Mouse (Mus musculus) intestine, embryonic 16.5 days (tissue): ENCODE measurements around the gene Nasp. TPM values are rescaled to one million over a fixed set of nuclear protein-coding genes. Genes with fewer than 3 reads are reported as not detected.

Source experiments
- ATAC-seq: fragments of 200-750 bp; cut with Nextera tagmentation; 2 replicates; pipeline ENCODE4 v1.8.0; 2017; ENCODE audit warnings: moderate TSS enrichment, moderate library complexity
- H3K27ac ChIP-seq: fragments of 300-500 bp; sonication (generic); 2 replicates; pipeline ENCODE4 v1.5.1; 2014; ENCODE audit warnings: mild to moderate bottlenecking, low read length
- H3K27me3 ChIP-seq: fragments of 300-500 bp; sonication (generic); replicated peaks from 2 replicates; pipeline ENCODE4 v1.6.1; 2014; ENCODE audit warnings: low read length, control low read depth, mixed read lengths; ENCODE audit not compliant: control insufficient read depth, insufficient read depth
- H3K36me3 ChIP-seq: fragments of 300-500 bp; sonication (generic); 2 replicates; pipeline ENCODE4 v1.6.1; 2014; ENCODE audit warnings: low read length, control low read depth; ENCODE audit not compliant: control insufficient read depth, insufficient read depth
- H3K4me1 ChIP-seq: fragments of 300-500 bp; sonication (generic); 2 replicates; pipeline ENCODE4 v1.6.1; 2014; ENCODE audit warnings: low read length, control low read depth, mixed read lengths; ENCODE audit not compliant: control insufficient read depth, insufficient read depth
- H3K4me2 ChIP-seq: fragments of 300-500 bp; sonication (generic); 2 replicates; pipeline ENCODE4 v1.6.1; 2014; ENCODE audit warnings: low read depth, low read length, control low read depth
- H3K4me3 ChIP-seq: fragments of 300-500 bp; sonication (generic); 2 replicates; pipeline ENCODE4 v1.5.1; 2014; ENCODE audit warnings: mild to moderate bottlenecking, low read length
- H3K9ac ChIP-seq: fragments of 300-500 bp; sonication (generic); 2 replicates; pipeline ENCODE4 v1.6.1; 2014; ENCODE audit warnings: low read depth, low read length
- H3K9me3 ChIP-seq: fragments of 300-500 bp; sonication (generic); 2 replicates; pipeline ENCODE4 v1.6.1; 2016; ENCODE audit warnings: low read length, control low read depth; ENCODE audit not compliant: control insufficient read depth
- WGBS: fragments of 180-500 bp; shearing (Covaris S2); extraction: QIAGEN DNeasy Blood & Tissue Kit; methylation state at CpG from one replicate; pipeline ENCODE4 v1.1.7; 2014; 5-methylcytosine and 5-hydroxymethylcytosine counted together
- polyA plus RNA-seq: library from polyadenylated mRNA; unstranded; fragments of >200 nt; fragmentation: Nextera tagmentation; extraction: Ambion mirVana; gene quantifications from 2 replicates; pipeline ENCODE4 v1.2.1, GENCODE M21; 2015

The Nasp gene
- polyA plus RNA-seq, 1 experiment from 2014 or later: 89.8 TPM

GRCm38 (mm10) chr4:116649411-116649810, 21.7 kb upstream of the Nasp start:
- peak overlapping the region; percentile 87 for H3K4me2 ChIP-seq
- peaks cover 5% of the 10 kb centered on the region; the same call in 1 of the 2 replicates for H3K36me3 ChIP-seq
- 0 out of 2 replicates have a peak overlapping the region, but pooled peaks have one; percentile 53 for H3K27ac ChIP-seq
- H3K4me3 ChIP-seq: peak overlapping the region; percentile 82
- ATAC-seq: no peak
- WGBS: 90% methylated on average over 2 of the region's 2 CpGs
- no peaks in the 10 kb centered on the region for H3K9me3 ChIP-seq
- no peaks in the 10 kb centered on the region for H3K27me3 ChIP-seq
- H3K4me1 ChIP-seq: peaks cover 21% of the 10 kb centered on the region
- no peak overlapping the region for H3K9ac ChIP-seq

GRCm38 (mm10) chr4:116645624-116646023, 17.9 kb upstream of the Nasp start:
- 79% methylated on average over 7 of the region's 7 CpGs for WGBS
- ATAC-seq: no peak

GRCm38 (mm10) chr4:116644326-116644725, 16.6 kb upstream of the Nasp start:
- no peaks in the 10 kb centered on the region for H3K9me3 ChIP-seq
- H3K36me3 ChIP-seq: peaks cover 27% of the 10 kb centered on the region
- H3K9ac ChIP-seq: no peak overlapping the region
- WGBS: 44% methylated on average over 6 of the region's 6 CpGs
- no peak overlapping the region for H3K4me2 ChIP-seq
- H3K27me3 ChIP-seq: no peaks in the 10 kb centered on the region
- H3K27ac ChIP-seq: no peak overlapping the region
- peaks cover 12% of the 10 kb centered on the region for H3K4me1 ChIP-seq
- H3K4me3 ChIP-seq: no peak overlapping the region
- peak; percentile 58; the same call in 1 of the 2 replicates for ATAC-seq

More at GRCm38 (mm10) chr4:116645624-116646023, 17.9 kb upstream of the Nasp start:
- H3K4me2 ChIP-seq: no peak overlapping the region
- no peak overlapping the region for H3K9ac ChIP-seq
- H3K27ac ChIP-seq: no peak overlapping the region
- H3K4me1 ChIP-seq: peaks cover 18% of the 10 kb centered on the region
- no peaks in the 10 kb centered on the region for H3K9me3 ChIP-seq
- no peaks in the 10 kb centered on the region for H3K27me3 ChIP-seq
- H3K4me3 ChIP-seq: no peak overlapping the region
- peaks cover 19% of the 10 kb centered on the region for H3K36me3 ChIP-seq

- ATAC-seq: no peak
- Histone ChIP-seq H3K9me3 (no peaks in the 10 kb centered on the region), H3K4me3 (no peak overlapping the region), H3K4me2 (no peak overlapping the region), H3K36me3 (peaks cover 39% of the 10 kb centered on the region), H3K27ac (no peak overlapping the region), H3K27me3 (no peaks in the 10 kb centered on the region), H3K4me1 (peaks cover 3% of the 10 kb centered on the region), H3K9ac (no peak overlapping the region)
- 96% methylated on average over 1 of the region's 1 CpGs for WGBS
Measured at GRCm38 (mm10) chr4:116642071-116642470, 14.3 kb upstream of the Nasp start.

GRCm38 (mm10) chr4:116638821-116639220, 11.1 kb upstream of the Nasp start:
- H3K27me3 ChIP-seq: no peaks in the 10 kb centered on the region
- H3K4me3 ChIP-seq: no peak overlapping the region
- ATAC-seq: no peak; the same call in 1 of the 2 replicates
- H3K9me3 ChIP-seq: no peaks in the 10 kb centered on the region
- 92% methylated on average over 6 of the region's 6 CpGs for WGBS
- no peak overlapping the region for H3K4me2 ChIP-seq
- no peak overlapping the region for H3K27ac ChIP-seq
- H3K9ac ChIP-seq: no peak overlapping the region
- no peaks in the 10 kb centered on the region for H3K4me1 ChIP-seq
- H3K36me3 ChIP-seq: peaks cover 33% of the 10 kb centered on the region

GRCm38 (mm10) chr4:116635197-116635596, 7.5 kb upstream of the Nasp start:
- Histone ChIP-seq H3K9ac (no peak overlapping the region), H3K27ac (no peak overlapping the region), H3K36me3 (peaks cover 19% of the 10 kb centered on the region), H3K4me2 (no peak overlapping the region), H3K4me3 (no peak overlapping the region), H3K4me1 (no peaks in the 10 kb centered on the region), H3K27me3 (no peaks in the 10 kb centered on the region), H3K9me3 (no peaks in the 10 kb centered on the region)
- no peak for ATAC-seq
- WGBS: 94% methylated on average over 1 of the region's 1 CpGs

GRCm38 (mm10) chr4:116627359-116627716, 403 bp downstream of the Nasp start:
- Histone ChIP-seq H3K4me3 (peak overlapping the region; percentile 81), H3K27me3 (no peaks in the 10 kb centered on the region), H3K36me3 (no peaks in the 10 kb centered on the region), H3K4me2 (peak overlapping the region; percentile 71), H3K4me1 (peaks cover 12% of the 10 kb centered on the region), H3K9ac (peak overlapping the region; percentile 85), H3K9me3 (no peaks in the 10 kb centered on the region), H3K27ac (peak overlapping the region; percentile 92)
- 0% methylated on average over 13 of the region's 13 CpGs for WGBS
- peak; percentile 94 for ATAC-seq

- H3K4me1 ChIP-seq: peaks cover 12% of the 10 kb centered on the region
Measured at GRCm38 (mm10) chr4:116626658-116627358, 933 bp downstream of the Nasp start.

GRCm38 (mm10) chr4:116624831-116625230, 2.9 kb downstream of the Nasp start:
- Histone ChIP-seq H3K4me2 (no peak overlapping the region), H3K4me1 (peaks cover 12% of the 10 kb centered on the region), H3K36me3 (peaks cover 2% of the 10 kb centered on the region; the same call in 1 of the 2 replicates), H3K4me3 (no peak overlapping the region), H3K9ac (no peak overlapping the region), H3K27me3 (no peaks in the 10 kb centered on the region), H3K9me3 (no peaks in the 10 kb centered on the region), H3K27ac (no peak overlapping the region)
- ATAC-seq: no peak
- WGBS: 91% methylated on average over 4 of the region's 4 CpGs

More at GRCm38 (mm10) chr4:116626658-116627358, 933 bp downstream of the Nasp start:
- peak overlapping the region; percentile 81 for H3K4me3 ChIP-seq
- H3K36me3 ChIP-seq: no peaks in the 10 kb centered on the region
- WGBS: under 1% methylated on average over 53 of the region's 53 CpGs
- H3K27ac ChIP-seq: peak overlapping the region; percentile 92
- no peaks in the 10 kb centered on the region for H3K27me3 ChIP-seq
- peak overlapping the region; percentile 71 for H3K4me2 ChIP-seq
- H3K9ac ChIP-seq: peak overlapping the region; percentile 85
- ATAC-seq: peak; percentile 79
- no peaks in the 10 kb centered on the region for H3K9me3 ChIP-seq
